Mouse (Mus musculus): ENCODE measurements around the gene Sf1.

DNA sequence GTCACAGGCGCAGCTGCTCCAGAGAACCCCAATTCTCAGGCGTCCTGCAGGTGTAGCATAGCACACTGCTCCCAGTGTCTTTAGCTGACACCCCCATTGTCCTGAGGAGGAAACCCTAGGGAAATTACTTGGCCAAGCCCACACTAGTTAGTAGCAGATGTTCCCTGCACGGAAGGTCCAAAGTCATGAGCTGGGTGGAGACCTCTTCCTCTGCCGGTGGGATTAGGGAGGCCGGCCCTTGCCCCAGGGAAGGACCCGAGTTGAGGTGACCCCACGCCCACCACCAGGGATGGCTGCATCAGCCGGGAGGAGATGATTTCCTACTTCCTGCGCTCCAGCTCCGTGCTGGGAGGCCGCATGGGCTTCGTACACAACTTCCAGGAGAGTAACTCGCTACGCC lies 49.3 kb downstream of the Sf1 start:
- no peak for TF ChIP-seq CTCF (IDR thresholded peaks at IDR 0.05; ENCODE audit: low read depth)
- TF ChIP-seq EP300 (IDR thresholded peaks at IDR 0.05; ENCODE audit: low read depth): no peak

All from liver, embryonic 14.5 days (tissue).